22 mouse cellular contexts compared by ENCODE assay signal in genomic region chr13:99855229-99855628, GRCm38 (mm10). TPM values are rescaled to one million over a fixed set of nuclear protein-coding genes. Genes with fewer than 3 reads are reported as not detected.
"Had no signal": no experiment of that assay in that cellular context is flagged by ENCODE, and none has a peak within 500 bp of the region (broad histone marks: within the 10 kb centered on the region; RNA-seq: fewer than 3 reads in every experiment).

No protein-coding gene starts in this region.

- DNase-seq: lung, adult 2 months; lung, postnatal 14 days; lung, postnatal 36 days; midbrain, embryonic 14.5 days; retina, postnatal 1 day; right cerebral cortex, adult 18-20 months; right cerebral cortex, postnatal 25 days; right cerebral cortex, postnatal 4 days; spleen, adult 18-20 months; thymus, adult 2 months; thymus, postnatal 25 days; thymus, postnatal 4 days had no signal

- H3K4me3 ChIP-seq: lung, embryonic 15.5 days; megakaryocyte, embryonic 14.5 days; midbrain, embryonic 12.5 days; neural tube, embryonic 12.5 days had no signal

- H3K36me3 ChIP-seq: lung, embryonic 15.5 days; midbrain, embryonic 12.5 days; neural tube, embryonic 12.5 days had no signal

- H3K27me3 ChIP-seq: lung, embryonic 15.5 days; midbrain, embryonic 12.5 days; neural tube, embryonic 12.5 days had no signal

- H3K4me1 ChIP-seq: midbrain, embryonic 12.5 days; neural tube, embryonic 12.5 days had no signal

- H3K9me3 ChIP-seq: lung, embryonic 15.5 days; megakaryocyte, embryonic 14.5 days; midbrain, embryonic 12.5 days; neural tube, embryonic 12.5 days had no signal

- H3K4me2 ChIP-seq: lung, embryonic 15.5 days; midbrain, embryonic 12.5 days; neural tube, embryonic 12.5 days had no signal

- H3K9ac ChIP-seq: liver, embryonic 14.5 days; lung, embryonic 15.5 days; midbrain, embryonic 12.5 days; neural tube, embryonic 12.5 days had no signal

- ATAC-seq: lung, postnatal 0 days had no signal

- H3K27ac ChIP-seq: liver, embryonic 14.5 days; lung, embryonic 15.5 days; macrophage; midbrain, embryonic 12.5 days; neural tube, embryonic 12.5 days had no signal

RNA-seq across cellular contexts. Expression of gene Cartpt, which starts 45.7 kb away (rescaled TPM):
- total RNA-seq: megakaryocyte progenitor cell, adult 5-6 weeks; monocyte, adult 5-6 weeks had no signal
- polyA plus RNA-seq: liver, embryonic 14.5 days; macrophage; testis, adult 2 months had no signal
